Mouse (Mus musculus): ENCODE measurements around the gene Odf2. TPM values are rescaled to one million over a fixed set of nuclear protein-coding genes. Genes with fewer than 3 reads are reported as not detected.

The Odf2 gene
- 22.2 and 35.4 TPM in 2 replicates for polyA plus RNA-seq (2015; fragmentation: Nextera tagmentation; extraction: Ambion mirVana)

GRCm38 (mm10) chr2:29889066-29889944, at the start of gene Odf2:
Odf2 (plus strand) TSS chr2:29889221.

GRCm38 (mm10) chr2:29868949-29869645, 19.9 kb upstream of the Odf2 start, which contains the start of gene Cercam:
Cercam (plus strand) TSS chr2:29869164.

GRCm38 (mm10) chr2:29934906-29935599, 46.0 kb downstream of the Odf2 start, which contains the start of gene Gle1:
Gle1 (plus strand) TSS chr2:29935426.

GRCm38 (mm10) chr2:29965250-29965843, 76.3 kb downstream of the Odf2 start, which contains the start of gene Sptan1:
Sptan1 (plus strand) TSS chr2:29965560.

Small RNA genes within 50 kb of the gene (microRNA-seq; reads per million reads assigned to microRNA genes)
- gene Mir219a-2 (ENCODE audit: borderline replicate concordance, insufficient number of aligned reads) (not detected), gene Mir219b (ENCODE audit: borderline replicate concordance, insufficient number of aligned reads) (not detected)

Other genes with a start within 250 kb of the Odf2 start
- gene Gm13420, start 137.5 kb upstream of the Odf2 start, polyA plus RNA-seq (2015; fragmentation: Nextera tagmentation; extraction: Ambion mirVana): not detected in 2 replicates
- 0.33 TPM in 1 of 2 replicates, not detected in the other for gene Gm13547, start 129.9 kb upstream of the Odf2 start, polyA plus RNA-seq (2015; fragmentation: Nextera tagmentation; extraction: Ambion mirVana)
- 10.9 and 22.2 TPM in 2 replicates for gene Coq4, start 101.7 kb upstream of the Odf2 start, polyA plus RNA-seq (2015; fragmentation: Nextera tagmentation; extraction: Ambion mirVana)
- 22.4 and 25.9 TPM in 2 replicates for gene Trub2, start 100.7 kb upstream of the Odf2 start, polyA plus RNA-seq (2015; fragmentation: Nextera tagmentation; extraction: Ambion mirVana)
- 16.8 and 18.2 TPM in 2 replicates for gene Slc27a4, start 86.6 kb upstream of the Odf2 start, polyA plus RNA-seq (2015; fragmentation: Nextera tagmentation; extraction: Ambion mirVana)
- 23.6 and 27.8 TPM in 2 replicates for gene Urm1, start 69.1 kb upstream of the Odf2 start, polyA plus RNA-seq (2015; fragmentation: Nextera tagmentation; extraction: Ambion mirVana)
- gene Cercam, start 20.1 kb upstream of the Odf2 start, polyA plus RNA-seq (2015; fragmentation: Nextera tagmentation; extraction: Ambion mirVana): 25.0 and 27.7 TPM in 2 replicates
- gene Gle1, start 46.2 kb downstream of the Odf2 start, polyA plus RNA-seq (2015; fragmentation: Nextera tagmentation; extraction: Ambion mirVana): 26.8 and 35.8 TPM in 2 replicates
- 50.5 and 78.8 TPM in 2 replicates for gene Sptan1, start 76.3 kb downstream of the Odf2 start, polyA plus RNA-seq (2015; fragmentation: Nextera tagmentation; extraction: Ambion mirVana)
- 27.3 and 30.6 TPM in 2 replicates for gene Wdr34, start 159.7 kb downstream of the Odf2 start, polyA plus RNA-seq (2015; fragmentation: Nextera tagmentation; extraction: Ambion mirVana)
- 172 and 260 TPM in 2 replicates for gene Set, start 168.2 kb downstream of the Odf2 start, polyA plus RNA-seq (2015; fragmentation: Nextera tagmentation; extraction: Ambion mirVana)
- 2.3 and 4.8 TPM in 2 replicates for gene Pkn3, start 188.5 kb downstream of the Odf2 start, polyA plus RNA-seq (2015; fragmentation: Nextera tagmentation; extraction: Ambion mirVana)
- gene Zdhhc12, start 204.4 kb downstream of the Odf2 start, polyA plus RNA-seq (2015; fragmentation: Nextera tagmentation; extraction: Ambion mirVana): 24.9 and 31.7 TPM in 2 replicates
- 5.2 and 6.6 TPM in 2 replicates for gene Zer1, start 235.4 kb downstream of the Odf2 start, polyA plus RNA-seq (2015; fragmentation: Nextera tagmentation; extraction: Ambion mirVana)
- gene Tbc1d13, start 244.5 kb downstream of the Odf2 start, polyA plus RNA-seq (2015; fragmentation: Nextera tagmentation; extraction: Ambion mirVana): 3.1 and 7.6 TPM in 2 replicates